Mouse (Mus musculus) kidney, adult 2 months (tissue): ENCODE data around the gene Wiz.

Experiments
- CTCF ChIP-seq: fragments of 200-500 bp; conservative IDR thresholded peaks from 2 replicates; pipeline ENCODE4 v1.5.1; 2011; ENCODE audit warnings: low read depth, mild to moderate bottlenecking, control low read depth, low read length, moderate library complexity, mixed read lengths; ENCODE audit not compliant: insufficient read depth, insufficient read length
- POLR2A ChIP-seq: fragments of 200-500 bp; IDR thresholded peaks from one replicate; pipeline ENCODE4 v1.6.1; 2011; ENCODE audit warnings: low read depth, low read length, control low read depth

- TF ChIP-seq POLR2A (no peak), CTCF (no peak)
Measured at GRCm38 (mm10) chr17:32327501-32327900, 61.7 kb downstream of the Wiz start.
